Mouse (Mus musculus) hindbrain, postnatal 0 days (tissue): Measurements from ENCODE around the gene Stx3. TPM values are rescaled to one million over a fixed set of nuclear protein-coding genes. Genes with fewer than 3 reads are reported as not detected.

ENCODE experiments used
- ATAC-seq: fragments of 200-750 bp; cut with Nextera tagmentation; 2 replicates; pipeline ENCODE4 v1.8.0; 2017; ENCODE audit warnings: mild to moderate bottlenecking, moderate TSS enrichment, moderate library complexity
- DNase-seq: peaks from one replicate; pipeline ENCODE4 v3.0.0-alpha.2; 2015; ENCODE audit warnings: low spot score
- H3K27ac ChIP-seq: fragments of 300-500 bp; sonication (generic); 2 replicates; pipeline ENCODE4 v1.5.1; 2014; ENCODE audit warnings: mild to moderate bottlenecking
- H3K27me3 ChIP-seq: fragments of 300-500 bp; sonication (generic); 2 replicates; pipeline ENCODE4 v1.6.1; 2014; ENCODE audit warnings: low read length, mixed read lengths; ENCODE audit not compliant: insufficient read depth
- H3K36me3 ChIP-seq: fragments of 300-500 bp; sonication (generic); 2 replicates; pipeline ENCODE4 v1.6.1; 2014; ENCODE audit warnings: low read length, mixed read lengths; ENCODE audit not compliant: insufficient read depth
- H3K4me1 ChIP-seq: fragments of 300-500 bp; sonication (generic); 2 replicates; pipeline ENCODE4 v1.6.1; 2014; ENCODE audit warnings: antibody characterized with exemption, low read length, mixed read lengths; ENCODE audit not compliant: insufficient read depth
- H3K4me2 ChIP-seq: fragments of 300-500 bp; sonication (generic); 2 replicates; pipeline ENCODE4 v1.6.1; 2014; ENCODE audit warnings: low read depth, mild to moderate bottlenecking, low read length, moderate library complexity, mixed read lengths
- H3K4me3 ChIP-seq: fragments of 300-500 bp; sonication (generic); 2 replicates; pipeline ENCODE4 v1.5.1; 2014; ENCODE audit warnings: low read length
- H3K9ac ChIP-seq: fragments of 300-500 bp; sonication (generic); replicated peaks from 2 replicates; pipeline ENCODE4 v1.6.1; 2014; ENCODE audit warnings: mild to moderate bottlenecking, low read length, moderate library complexity, mixed read lengths
- H3K9me3 ChIP-seq: fragments of 300-500 bp; sonication (generic); 2 replicates; pipeline ENCODE4 v1.6.1; 2016; ENCODE audit warnings: low read length, mixed read lengths
- CTCF ChIP-seq: IDR thresholded peaks from 2 replicates; pipeline ENCODE4 v1.5.1; 2016; ENCODE audit warnings: antibody characterized with exemption, control low read depth, low read depth
- WGBS: fragments of 180-500 bp; shearing (Covaris S2); extraction: QIAGEN DNeasy Blood & Tissue Kit; methylation state at CpG from one replicate; pipeline ENCODE4 v1.1.7; 2014; 5-methylcytosine and 5-hydroxymethylcytosine counted together
- polyA plus RNA-seq: library from polyadenylated mRNA; unstranded; fragments of >200 nt; fragmentation: Nextera tagmentation; extraction: Ambion mirVana; gene quantifications from 2 replicates; pipeline ENCODE4 v1.2.1, GENCODE M21; 2015
- total RNA-seq: library from RNA; depleted of rRNA; stranded (reverse); fragments of >200 nt; gene quantifications from 2 replicates; pipeline ENCODE4 v1.2.3, GENCODE M21; 2014

Gene Stx3
- total and polyA plus RNA-seq, 2 experiments from 2014 or later = 16.0 to 25.5 TPM

GRCm38 (mm10) chr19:11794447-11794846, 24.8 kb downstream of the Stx3 start:
- 87% methylated on average over 6 of the region's 6 CpGs for WGBS

GRCm38 (mm10) chr19:11793741-11794359, 25.4 kb downstream of the Stx3 start:
- Histone ChIP-seq H3K36me3 (no peaks in the 10 kb centered on the region), H3K27ac (no peak overlapping the region), H3K9me3 (no peaks in the 10 kb centered on the region), H3K4me3 (no peak overlapping the region), H3K4me1 (no peaks in the 10 kb centered on the region), H3K4me2 (no peak overlapping the region), H3K27me3 (no peaks in the 10 kb centered on the region), H3K9ac (no peak overlapping the region)
- 87% methylated on average over 2 of the region's 2 CpGs for WGBS
- no peak for TF ChIP-seq CTCF
- no peak for DNase-seq
- ATAC-seq = no peak

More at GRCm38 (mm10) chr19:11794447-11794846, 24.8 kb downstream of the Stx3 start:
- no peak for TF ChIP-seq CTCF
- Histone ChIP-seq H3K27me3 (no peaks in the 10 kb centered on the region), H3K9me3 (no peaks in the 10 kb centered on the region), H3K27ac (no peak overlapping the region), H3K4me1 (no peaks in the 10 kb centered on the region), H3K4me3 (no peak overlapping the region), H3K9ac (no peak overlapping the region), H3K4me2 (no peak overlapping the region), H3K36me3 (no peaks in the 10 kb centered on the region)
- DNase-seq = no peak
- no peak for ATAC-seq

GRCm38 (mm10) chr19:11791825-11792224, 27.4 kb downstream of the Stx3 start:
- H3K4me1 ChIP-seq = no peaks in the 10 kb centered on the region
- H3K27me3 ChIP-seq = no peaks in the 10 kb centered on the region
- 68% methylated on average over 5 of the region's 5 CpGs for WGBS
- no peak overlapping the region for H3K9ac ChIP-seq
- TF ChIP-seq CTCF = no peak
- no peak overlapping the region for H3K4me2 ChIP-seq
- H3K4me3 ChIP-seq = no peak overlapping the region
- no peaks in the 10 kb centered on the region for H3K9me3 ChIP-seq
- ATAC-seq (no peak), DNase-seq (no peak)
- H3K36me3 ChIP-seq = peaks cover 5% of the 10 kb centered on the region; the same call in 1 of the 2 replicates
- no peak overlapping the region for H3K27ac ChIP-seq

GRCm38 (mm10) chr19:11788876-11789275, 30.3 kb downstream of the Stx3 start:
- TF ChIP-seq CTCF = no peak
- Histone ChIP-seq H3K36me3 (peaks cover 5% of the 10 kb centered on the region; the same call in 1 of the 2 replicates), H3K27ac (no peak overlapping the region), H3K27me3 (no peaks in the 10 kb centered on the region), H3K4me2 (no peak overlapping the region), H3K4me1 (no peaks in the 10 kb centered on the region), H3K9ac (no peak overlapping the region), H3K9me3 (no peaks in the 10 kb centered on the region), H3K4me3 (no peak overlapping the region)
- no peak for DNase-seq
- WGBS = 89% methylated on average over 6 of the region's 6 CpGs
- no peak for ATAC-seq

- no peaks in the 10 kb centered on the region for H3K4me1 ChIP-seq
Observed at GRCm38 (mm10) chr19:11787826-11788225, 31.4 kb downstream of the Stx3 start.

GRCm38 (mm10) chr19:11785409-11786154, 33.6 kb downstream of the Stx3 start:
- Histone ChIP-seq H3K9me3 (no peaks in the 10 kb centered on the region), H3K4me1 (no peaks in the 10 kb centered on the region), H3K27me3 (no peaks in the 10 kb centered on the region), H3K4me3 (no peak overlapping the region), H3K4me2 (no peak overlapping the region), H3K27ac (no peak overlapping the region), H3K36me3 (peaks cover 5% of the 10 kb centered on the region; the same call in 1 of the 2 replicates), H3K9ac (no peak overlapping the region)
- 92% methylated on average over 14 of the region's 14 CpGs for WGBS
- ATAC-seq = no peak
- TF ChIP-seq CTCF = no peak
- no peak for DNase-seq

More at GRCm38 (mm10) chr19:11787826-11788225, 31.4 kb downstream of the Stx3 start:
- Histone ChIP-seq H3K4me3 (no peak overlapping the region), H3K9me3 (no peaks in the 10 kb centered on the region), H3K27ac (no peak overlapping the region), H3K9ac (no peak overlapping the region), H3K4me2 (no peak overlapping the region), H3K36me3 (peaks cover 5% of the 10 kb centered on the region; the same call in 1 of the 2 replicates), H3K27me3 (no peaks in the 10 kb centered on the region)
- no peak for DNase-seq
- WGBS = 89% methylated on average over 6 of the region's 6 CpGs
- no peak for TF ChIP-seq CTCF
- ATAC-seq = no peak
